Mouse (Mus musculus): ENCODE measurements around the gene Esrrg.

DNA sequence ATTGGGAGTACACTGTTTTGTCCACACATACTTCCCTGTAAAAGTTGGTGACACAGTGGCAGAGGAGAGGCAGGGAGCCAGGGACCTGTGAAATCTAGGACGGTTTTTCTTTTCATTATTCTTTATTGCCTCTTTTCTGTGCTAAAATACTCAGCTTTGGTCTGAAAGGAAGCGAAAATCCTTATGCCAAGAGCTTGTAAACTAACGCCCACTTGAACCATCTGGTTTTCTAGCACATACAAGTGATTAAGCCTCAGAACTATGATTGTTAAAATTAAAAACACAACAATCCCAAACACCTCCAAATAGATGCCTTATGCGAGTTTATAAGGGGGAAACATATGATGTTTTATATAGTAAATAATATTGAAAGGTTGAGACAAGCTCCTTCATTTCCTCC is 176.6 kb downstream of the Esrrg start:
- TF ChIP-seq MAZ (IDR thresholded peaks at IDR 0.05; ENCODE audit: low read depth, low read length) (no peak), ETS1 (conservative IDR thresholded peaks at IDR 0.05; ENCODE audit: low read depth, low read length) (no peak), RAD21 (IDR thresholded peaks at IDR 0.05; ENCODE audit: low read depth, low read length) (no peak), CTCF (conservative IDR thresholded peaks at IDR 0.05 in 1 of 2, IDR thresholded peaks at IDR 0.05 in 1 of 2; ENCODE audit: low read depth in 2 of 2, low read length in 2 of 2) (no peak), RCOR1 (conservative IDR thresholded peaks at IDR 0.05; ENCODE audit: low read depth, low read length) (no peak), POLR2A (IDR thresholded peaks at IDR 0.05; ENCODE audit: low read depth, low read length) (no peak), HCFC1 (IDR thresholded peaks at IDR 0.05; ENCODE audit: low read depth, low read length) (no peak)
